Mouse (Mus musculus): ENCODE data around the gene Hoxa10. TPM values are rescaled to one million over a fixed set of nuclear protein-coding genes. Genes with fewer than 3 reads are reported as not detected.
A peak's percentile ranks its signal among the peaks of the same experiment; 100 is the strongest.

The Hoxa10 gene
- polyA plus RNA-seq, 1 experiment from 2014 or later, result 294 TPM

DNA sequence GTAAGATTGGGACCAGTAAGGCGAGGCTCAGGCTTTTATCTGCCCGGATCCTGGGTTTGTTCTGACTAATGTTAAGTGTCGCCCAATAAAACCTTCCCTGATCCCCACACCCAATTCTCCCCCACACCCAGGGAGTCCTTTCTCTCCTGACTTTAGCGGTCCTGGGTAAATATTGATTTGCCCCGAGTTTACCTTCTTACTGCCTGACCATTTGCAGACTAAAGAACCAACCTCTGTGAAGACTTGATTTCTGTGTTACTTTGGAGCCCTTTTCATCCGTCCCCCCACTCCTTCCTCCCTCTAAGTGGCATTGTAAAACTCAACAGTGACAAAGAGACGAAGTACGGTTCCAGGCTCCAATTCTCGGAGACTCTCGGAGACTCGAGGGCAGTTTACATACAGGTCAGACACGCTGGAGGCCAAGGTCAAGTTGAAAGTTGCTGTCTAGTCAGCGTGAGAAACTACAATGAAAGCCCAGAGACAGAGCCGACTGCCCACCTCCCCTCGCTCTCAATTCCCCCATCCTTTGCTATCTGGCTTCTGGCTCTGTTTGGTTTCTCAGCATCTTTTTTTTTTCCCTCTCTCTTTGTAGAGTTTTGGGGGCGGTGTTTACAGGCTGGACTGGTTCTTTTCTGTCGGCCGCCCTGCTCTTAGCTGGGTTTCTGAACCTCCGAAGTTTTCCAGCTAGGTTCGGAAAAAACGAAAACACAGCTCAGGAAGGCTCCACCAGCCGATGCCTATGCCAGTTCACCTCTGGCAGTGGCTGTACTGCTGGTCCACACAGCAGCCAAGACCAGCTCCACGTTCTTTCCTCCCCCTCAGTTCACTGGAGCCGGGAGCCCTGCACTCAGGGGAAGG lies 22.0 kb upstream of the Hoxa10 start:
- 1% methylated on average over 24 of the region's 24 CpGs for WGBS
- peak overlapping the region; percentile 99 for H3K9ac ChIP-seq (replicated peaks)
- peak overlapping the region; percentile 96 for H3K4me2 ChIP-seq
- peak overlapping the region; percentile 98 for H3K27ac ChIP-seq
- no peaks in the 10 kb centered on the region for H3K9me3 ChIP-seq
- peaks cover 3% of the 10 kb centered on the region; the same call in 1 of the 2 replicates for H3K36me3 ChIP-seq
- peaks cover 26% of the 10 kb centered on the region for H3K4me1 ChIP-seq (replicated peaks)
- H3K27me3 ChIP-seq, result peaks cover 59% of the 10 kb centered on the region
- no peak for ATAC-seq (ENCODE audit: insufficient number of reproducible peaks, insufficient read depth, low FRiP score, low TSS enrichment, low read depth)
- peak overlapping the region; percentile 99 for H3K4me3 ChIP-seq (replicated peaks)

DNA sequence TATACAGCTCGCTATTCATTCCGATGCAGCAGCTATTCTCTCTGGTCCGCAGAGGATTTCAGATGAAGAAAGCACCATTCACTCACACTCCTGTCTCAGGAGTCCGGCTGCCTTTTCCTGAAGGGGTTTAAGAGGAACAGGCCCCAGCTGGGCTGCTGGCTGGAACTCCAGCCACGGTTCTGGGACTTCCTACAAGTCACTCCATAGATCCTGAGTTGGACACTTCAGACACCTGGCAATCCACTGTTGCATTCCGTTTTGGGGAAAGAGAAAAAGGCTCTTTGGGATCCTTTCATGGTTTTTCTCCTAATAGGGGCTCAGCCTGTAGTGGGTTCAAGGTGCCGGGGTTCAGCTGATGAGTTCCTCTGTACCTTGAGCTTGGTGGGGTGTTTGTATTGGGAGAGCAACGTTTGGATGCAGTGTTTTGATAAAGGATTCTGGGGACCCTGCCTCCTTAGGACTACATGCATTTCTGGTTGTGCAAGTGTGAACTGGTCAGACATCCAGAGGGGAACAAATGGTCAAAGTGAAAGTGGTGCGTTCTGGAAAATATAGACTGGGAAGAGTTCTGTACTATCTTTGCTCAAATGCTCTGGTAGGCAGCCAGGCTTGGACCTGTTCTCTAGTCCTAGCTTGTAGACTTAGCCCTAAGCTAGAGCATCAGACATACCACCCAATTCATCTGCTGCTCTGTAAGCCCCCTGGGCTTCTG lies 21.3 kb upstream of the Hoxa10 start:
- peak overlapping the region; percentile 99 for H3K4me3 ChIP-seq (replicated peaks)
- H3K9ac ChIP-seq (replicated peaks), result peak overlapping the region; percentile 99
- H3K4me2 ChIP-seq, result peak overlapping the region; percentile 96
- H3K27ac ChIP-seq, result peak overlapping the region; percentile 98
- ATAC-seq (ENCODE audit: insufficient number of reproducible peaks, insufficient read depth, low FRiP score, low TSS enrichment, low read depth), result no peak
- H3K36me3 ChIP-seq, result peaks cover 3% of the 10 kb centered on the region; the same call in 1 of the 2 replicates
- no peaks in the 10 kb centered on the region for H3K9me3 ChIP-seq
- H3K4me1 ChIP-seq (replicated peaks), result peaks cover 26% of the 10 kb centered on the region
- 2% methylated on average over 9 of the region's 9 CpGs for WGBS
- H3K27me3 ChIP-seq, result peaks cover 59% of the 10 kb centered on the region

DNA sequence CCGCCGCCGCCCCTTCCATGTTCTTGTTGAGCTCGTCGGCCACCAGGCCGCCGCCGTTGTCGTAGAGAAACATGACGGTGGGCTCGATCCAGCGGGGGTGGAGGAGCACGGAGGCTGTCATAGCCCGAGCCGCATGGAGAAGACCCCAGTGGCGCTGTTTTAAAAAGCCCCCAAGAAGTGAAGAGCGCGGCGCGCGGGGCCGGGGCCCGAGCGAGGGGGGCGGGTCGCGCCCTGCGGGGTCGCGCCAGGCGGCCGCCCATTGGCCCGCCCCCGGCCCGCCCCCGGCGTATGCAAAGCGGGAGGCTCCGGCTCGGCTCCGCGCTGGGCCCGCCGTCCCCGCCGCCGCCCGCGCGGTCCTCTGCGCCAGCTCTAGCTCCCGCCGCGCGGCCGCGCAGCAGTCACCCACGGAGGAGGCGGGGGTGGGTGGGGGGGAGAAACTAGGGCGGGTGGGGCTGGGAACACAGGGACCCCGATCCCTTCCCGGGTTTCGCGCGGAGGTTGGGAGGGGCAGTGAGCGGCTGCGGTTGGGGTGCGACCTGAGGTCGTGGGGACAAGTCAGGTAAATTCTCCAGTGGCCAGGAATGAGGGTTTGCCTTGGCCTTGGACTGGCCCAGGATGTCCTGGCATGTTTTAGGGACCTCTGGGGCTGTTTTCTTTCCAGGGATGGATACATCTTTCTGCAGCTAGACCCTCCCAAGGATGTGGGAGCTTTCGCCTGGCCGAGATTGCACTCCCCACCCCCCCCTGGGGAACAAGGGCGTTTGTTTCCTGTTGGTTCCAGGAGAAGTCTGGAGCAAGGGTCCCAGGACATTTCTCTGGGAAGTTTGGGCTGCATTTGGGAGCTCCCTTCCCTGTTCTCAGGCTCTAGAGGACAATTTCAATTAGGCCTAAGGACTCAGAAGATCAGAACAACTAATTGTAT lies 20.3 kb upstream of the Hoxa10 start, which contains the start of gene Hoxa13:
Gene Hoxa13 (minus strand): TSS at position 227 of the 922 bp plus-strand sequence.
- WGBS, result under 1% methylated on average over 44 of the region's 72 CpGs
- H3K36me3 ChIP-seq, result peaks cover 3% of the 10 kb centered on the region; the same call in 1 of the 2 replicates
- ATAC-seq (ENCODE audit: insufficient number of reproducible peaks, insufficient read depth, low FRiP score, low TSS enrichment, low read depth), result peak; percentile 80
- H3K4me2 ChIP-seq, result peak within 1 kb of the TSS; percentile 96
- H3K9me3 ChIP-seq, result no peaks in the 10 kb centered on the region
- peak within 1 kb of the TSS; percentile 99 for H3K4me3 ChIP-seq (replicated peaks)
- H3K9ac ChIP-seq (replicated peaks), result peak within 1 kb of the TSS; percentile 99
- H3K27me3 ChIP-seq, result peaks cover 54% of the 10 kb centered on the region
- H3K4me1 ChIP-seq (replicated peaks), result peaks cover 21% of the 10 kb centered on the region
- H3K27ac ChIP-seq, result peak within 1 kb of the TSS; percentile 98

DNA sequence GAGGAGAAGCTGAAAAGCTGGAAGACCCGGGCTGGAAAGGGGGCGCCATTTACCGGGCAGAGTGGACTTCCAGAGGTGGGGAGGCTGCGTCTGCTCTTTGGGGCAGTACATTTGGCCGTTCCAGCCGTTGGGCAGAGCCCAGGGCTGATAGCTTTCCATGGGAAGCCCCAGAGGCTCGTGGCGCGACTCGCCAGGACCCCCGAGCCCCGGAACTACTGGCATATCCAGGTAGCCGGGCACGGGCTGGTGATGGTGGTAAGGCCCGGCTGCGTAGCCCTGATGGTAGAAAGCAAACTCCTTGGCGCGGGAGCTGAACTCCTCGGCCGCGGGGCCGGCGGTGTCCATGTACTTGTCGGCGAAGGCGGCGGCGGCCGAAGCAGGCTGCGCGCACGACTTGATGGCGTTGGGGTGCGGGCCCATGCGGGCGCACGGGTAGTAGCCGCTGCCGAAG lies 19.2 kb upstream of the Hoxa10 start:
- peak overlapping the region; percentile 99 for H3K9ac ChIP-seq (replicated peaks)
- WGBS, result under 1% methylated on average over 39 of the region's 39 CpGs
- peak overlapping the region; percentile 99 for H3K4me3 ChIP-seq (replicated peaks)
- ATAC-seq (ENCODE audit: insufficient number of reproducible peaks, insufficient read depth, low FRiP score, low TSS enrichment, low read depth), result no peak
- H3K9me3 ChIP-seq, result no peaks in the 10 kb centered on the region
- H3K27me3 ChIP-seq, result peaks cover 53% of the 10 kb centered on the region
- H3K27ac ChIP-seq, result peak overlapping the region; percentile 98
- H3K4me1 ChIP-seq (replicated peaks), result peaks cover 14% of the 10 kb centered on the region; the same call in 1 of the 2 replicates
- peak overlapping the region; percentile 96 for H3K4me2 ChIP-seq
- peaks cover 3% of the 10 kb centered on the region; the same call in 1 of the 2 replicates for H3K36me3 ChIP-seq

DNA sequence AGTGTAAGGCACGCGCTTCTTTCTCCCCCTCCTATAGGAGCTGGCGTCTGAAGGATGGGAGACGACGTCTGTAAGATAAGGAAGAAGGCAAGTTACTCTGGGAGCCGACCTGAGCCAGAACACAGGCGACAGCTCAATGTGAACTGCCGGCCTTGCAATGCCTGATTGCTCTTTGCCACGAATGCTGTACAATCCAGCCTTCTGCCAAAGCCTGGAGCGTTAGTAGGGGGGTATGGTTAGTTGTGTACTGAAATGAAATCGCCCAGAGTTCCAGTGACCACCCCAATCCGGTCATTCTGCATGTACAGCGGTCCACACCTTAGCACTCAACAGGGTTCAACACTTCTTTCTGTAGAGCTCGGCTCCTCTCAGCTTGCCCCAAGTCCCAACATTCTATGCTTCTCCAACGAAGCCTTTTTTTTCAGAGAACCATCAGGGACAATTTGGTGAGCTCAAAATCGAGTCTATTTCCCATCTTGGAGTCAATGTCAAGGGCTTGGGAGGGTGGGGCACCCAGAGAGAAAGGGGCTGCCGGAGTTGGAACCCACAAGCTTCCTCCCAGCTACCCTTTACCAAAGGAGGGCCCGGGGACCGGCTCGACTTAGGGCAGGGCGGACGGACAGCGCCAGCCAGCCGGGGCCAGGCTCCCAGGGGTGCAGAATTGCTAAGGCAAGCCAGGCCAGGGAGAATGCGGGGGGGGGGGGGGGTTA lies 18.6 kb upstream of the Hoxa10 start:
- Histone ChIP-seq H3K27me3 (peaks cover 47% of the 10 kb centered on the region), H3K4me1 (replicated peaks) (peaks cover 14% of the 10 kb centered on the region; the same call in 1 of the 2 replicates), H3K4me3 (replicated peaks) (peak overlapping the region; percentile 99), H3K9ac (replicated peaks) (peak overlapping the region; percentile 99), H3K9me3 (no peaks in the 10 kb centered on the region), H3K27ac (peak overlapping the region; percentile 98), H3K36me3 (peaks cover 3% of the 10 kb centered on the region; the same call in 1 of the 2 replicates), H3K4me2 (peak overlapping the region; percentile 96)
- WGBS, result under 1% methylated on average over 24 of the region's 25 CpGs
- ATAC-seq (ENCODE audit: insufficient number of reproducible peaks, insufficient read depth, low FRiP score, low TSS enrichment, low read depth), result no peak

DNA sequence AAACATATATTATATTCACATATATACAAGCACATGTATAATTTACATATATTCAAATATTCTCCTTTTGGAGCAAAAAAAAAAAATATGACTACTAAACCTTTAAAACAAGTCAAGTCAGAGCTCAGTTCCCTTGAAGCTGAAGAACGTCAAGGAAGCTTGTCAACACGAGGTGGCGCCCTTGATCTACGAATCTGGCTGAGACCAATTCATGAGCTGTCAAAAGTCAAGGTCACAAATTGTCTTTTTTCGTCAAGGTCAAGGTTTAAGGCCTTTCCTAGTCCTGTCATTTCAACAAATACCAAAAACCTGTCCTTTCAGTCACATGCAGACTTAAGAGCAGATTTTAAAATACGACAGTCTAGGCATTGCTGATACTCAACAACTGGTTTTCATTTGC lies 16.3 kb upstream of the Hoxa10 start:
- Histone ChIP-seq H3K4me3 (replicated peaks) (peak overlapping the region; percentile 99), H3K27me3 (peaks cover 36% of the 10 kb centered on the region), H3K4me2 (peak overlapping the region; percentile 96), H3K27ac (peak overlapping the region; percentile 46; the same call in 1 of the 2 replicates), H3K9me3 (no peaks in the 10 kb centered on the region), H3K36me3 (peaks cover 17% of the 10 kb centered on the region; the same call in 1 of the 2 replicates), H3K4me1 (replicated peaks) (peaks cover 25% of the 10 kb centered on the region), H3K9ac (replicated peaks) (peak overlapping the region; percentile 68)
- no peak for ATAC-seq (ENCODE audit: insufficient number of reproducible peaks, insufficient read depth, low FRiP score, low TSS enrichment, low read depth)
- 0% methylated on average over 6 of the region's 6 CpGs for WGBS

DNA sequence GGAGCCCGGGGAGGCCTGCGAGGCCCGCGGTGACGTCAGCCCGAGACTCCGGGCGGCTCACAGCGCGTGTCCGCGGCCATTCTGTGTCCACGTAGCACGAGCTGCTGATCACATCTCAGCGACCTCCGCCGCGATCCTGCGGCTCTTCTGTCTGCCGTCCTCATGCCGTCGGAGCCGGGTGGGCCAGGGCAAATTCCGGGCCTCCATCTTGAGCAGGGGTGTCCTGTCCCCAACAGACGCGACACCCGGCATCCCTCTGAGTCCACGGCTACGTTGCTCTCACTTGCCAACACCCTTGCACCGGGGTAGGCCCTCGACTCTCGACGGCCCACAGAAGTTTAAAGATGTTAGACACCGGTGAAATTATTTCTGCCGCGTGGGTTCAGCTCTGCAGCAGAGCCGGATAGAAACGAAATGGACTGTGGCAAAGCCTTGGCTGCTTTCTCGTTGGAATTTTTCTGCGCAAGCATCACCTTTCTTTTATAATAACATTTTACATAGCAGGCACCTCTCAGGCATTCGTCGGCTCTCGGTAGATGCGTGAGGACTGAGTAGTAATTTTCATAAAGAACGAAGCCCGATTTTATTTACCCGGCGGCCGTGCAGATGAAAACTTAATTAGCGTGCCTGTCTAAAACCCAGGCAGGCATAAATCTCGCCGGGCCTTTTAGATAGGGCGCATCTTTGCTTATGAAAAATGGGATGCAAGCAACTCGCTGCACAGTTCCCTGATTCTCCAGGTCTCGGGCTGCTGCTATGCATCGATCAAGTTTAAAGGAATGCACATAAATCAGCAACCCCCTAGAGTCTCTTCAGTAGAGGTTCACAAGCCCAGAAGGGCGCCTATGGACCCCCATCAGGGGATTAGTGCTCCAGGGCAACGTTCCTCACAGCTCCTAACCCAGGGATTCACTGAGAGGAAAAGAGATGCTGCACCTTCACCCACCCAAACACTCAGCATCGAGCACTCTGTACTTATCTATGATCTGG lies 13.2 kb upstream of the Hoxa10 start:
- peaks cover 34% of the 10 kb centered on the region for H3K27me3 ChIP-seq
- peaks cover 32% of the 10 kb centered on the region for H3K4me1 ChIP-seq (replicated peaks)
- no peak for ATAC-seq (ENCODE audit: insufficient number of reproducible peaks, insufficient read depth, low FRiP score, low TSS enrichment, low read depth)
- peak overlapping the region; percentile 98 for H3K27ac ChIP-seq
- peaks cover 36% of the 10 kb centered on the region for H3K36me3 ChIP-seq
- H3K4me2 ChIP-seq, result peak overlapping the region; percentile 96
- peak overlapping the region; percentile 100 for H3K9ac ChIP-seq (replicated peaks)
- no peaks in the 10 kb centered on the region for H3K9me3 ChIP-seq
- under 1% methylated on average over 59 of the region's 59 CpGs for WGBS
- peak overlapping the region; percentile 99 for H3K4me3 ChIP-seq (replicated peaks)

DNA sequence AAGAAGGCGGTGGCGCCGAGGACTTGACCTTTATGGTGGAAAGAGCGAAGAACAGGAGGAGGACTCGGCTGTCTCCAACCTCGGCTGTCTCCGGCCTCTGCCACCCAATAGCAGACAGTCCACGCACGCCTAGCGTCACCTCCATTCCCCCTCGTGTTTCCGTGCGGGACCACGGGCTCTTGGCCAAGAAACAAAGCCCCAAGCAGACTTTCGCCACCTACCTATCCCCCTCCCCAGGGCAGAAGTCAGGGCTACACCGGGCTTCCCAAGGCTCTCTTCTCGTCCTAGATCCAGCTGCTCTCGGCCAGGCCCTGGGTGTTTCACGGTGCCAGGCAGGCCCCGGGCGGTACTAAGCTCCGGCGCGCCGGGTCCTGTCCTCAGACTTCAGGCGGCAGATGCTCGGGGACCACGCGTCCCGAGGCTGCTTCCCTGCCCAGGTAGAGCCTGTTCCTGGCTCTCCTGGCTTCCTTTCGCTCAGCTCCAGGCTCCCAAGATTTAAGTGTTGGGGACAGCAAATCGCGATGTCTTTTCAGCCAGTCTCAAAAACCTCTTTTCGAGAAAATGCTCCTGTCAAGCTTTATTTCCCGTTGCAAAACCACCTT lies 12.2 kb upstream of the Hoxa10 start:
- ATAC-seq (ENCODE audit: insufficient number of reproducible peaks, insufficient read depth, low FRiP score, low TSS enrichment, low read depth), result no peak; the same call in 1 of the 2 replicates
- H3K27ac ChIP-seq, result peak overlapping the region; percentile 98
- H3K4me3 ChIP-seq (replicated peaks), result peak overlapping the region; percentile 99
- peak overlapping the region; percentile 100 for H3K9ac ChIP-seq (replicated peaks)
- H3K4me1 ChIP-seq (replicated peaks), result peaks cover 35% of the 10 kb centered on the region
- 2% methylated on average over 35 of the region's 35 CpGs for WGBS
- no peaks in the 10 kb centered on the region for H3K9me3 ChIP-seq
- H3K27me3 ChIP-seq, result peaks cover 37% of the 10 kb centered on the region
- peaks cover 32% of the 10 kb centered on the region for H3K36me3 ChIP-seq
- H3K4me2 ChIP-seq, result peak overlapping the region; percentile 96

All from limb, embryonic 12.5 days (tissue).